Comparison of ENCODE assay signal across 27 mouse cellular contexts in the genomic region with DNA sequence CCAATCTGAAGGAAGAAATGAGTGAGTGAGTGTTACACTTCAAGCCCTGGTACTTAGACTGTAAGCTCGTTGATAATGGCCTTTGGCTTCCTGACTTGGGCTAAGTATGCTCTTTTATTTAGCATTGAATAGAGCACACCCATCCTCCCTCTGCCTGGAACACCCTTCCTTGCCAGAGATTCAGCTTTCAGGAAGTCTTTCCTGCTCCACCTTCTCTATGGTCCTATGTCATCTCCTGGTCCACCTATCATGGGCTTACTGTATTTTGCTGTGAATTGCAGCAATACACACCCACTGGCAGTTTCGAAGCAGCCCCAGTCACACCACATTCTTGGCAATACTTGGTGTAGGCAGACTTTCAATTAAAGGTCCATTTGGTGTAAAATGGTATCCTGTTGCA. TPM values are rescaled to one million over a fixed set of nuclear protein-coding genes. Genes with fewer than 3 reads are reported as not detected.
DNase-seq lines count a peak whose midpoint lies in the region; ATAC-seq and TF ChIP-seq lines count a peak whose summit lies in the region.
"Had no signal": no experiment of that assay in that cellular context is flagged by ENCODE, and none has a peak within 500 bp of the region (broad histone marks: within the 10 kb centered on the region; RNA-seq: fewer than 3 reads in every experiment).

No protein-coding gene starts in this region.

- H3K27me3 ChIP-seq in heart, adult 2 months (ENCODE audit: control insufficient read depth, insufficient read depth, low read length) = no peaks in the 10 kb centered on the region
- no peaks in the 10 kb centered on the region for H3K27me3 ChIP-seq in heart, embryonic 10.5 days (ENCODE audit: insufficient read depth, poor library complexity, severe bottlenecking)
- no peaks in the 10 kb centered on the region for H3K27me3 ChIP-seq in heart, embryonic 11.5 days (ENCODE audit: control insufficient read depth, insufficient read depth, low read length)
- H3K27me3 ChIP-seq: CH12.LX; embryonic facial prominence, embryonic 12.5 days; embryonic facial prominence, embryonic 15.5 days; heart, embryonic 15.5 days; hindbrain, embryonic 12.5 days; hindbrain, embryonic 15.5 days; Patski had no signal

- H3K36me3 ChIP-seq in heart, adult 2 months (ENCODE audit: control insufficient read depth, insufficient read depth, low read length) = no peaks in the 10 kb centered on the region
- H3K36me3 ChIP-seq in heart, embryonic 10.5 days = no peaks in the 10 kb centered on the region
- H3K36me3 ChIP-seq in heart, embryonic 11.5 days (ENCODE audit: control insufficient read depth, insufficient read depth, low read length) = no peaks in the 10 kb centered on the region
- H3K36me3 ChIP-seq: embryonic facial prominence, embryonic 12.5 days; embryonic facial prominence, embryonic 15.5 days; G1E; heart, embryonic 15.5 days; hindbrain, embryonic 12.5 days; hindbrain, embryonic 15.5 days had no signal

- no peak for TF ChIP-seq POLR2A in heart, adult 2 months (IDR thresholded peaks at IDR 0.05; ENCODE audit: insufficient read depth, low read depth, low read length)

- H3K9ac ChIP-seq in heart, adult 2 months (ENCODE audit: low read depth, low read length) = no peak overlapping the region
- H3K9ac ChIP-seq in heart, embryonic 11.5 days (ENCODE audit: low read depth, low read length) = no peak overlapping the region
- H3K9ac ChIP-seq: embryonic facial prominence, embryonic 12.5 days; embryonic facial prominence, embryonic 15.5 days; forebrain, postnatal 0 days; heart, embryonic 15.5 days; hindbrain, embryonic 12.5 days; hindbrain, embryonic 15.5 days had no signal

- peak overlapping the region; percentile 8; the same call in 1 of the 2 replicates for H3K27ac ChIP-seq in heart, adult 2 months
- H3K27ac ChIP-seq in heart, embryonic 10.5 days = no peak overlapping the region
- H3K27ac ChIP-seq in heart, embryonic 11.5 days (ENCODE audit: low read depth, low read length) = no peak overlapping the region
- H3K27ac ChIP-seq: embryonic facial prominence, embryonic 12.5 days; embryonic facial prominence, embryonic 15.5 days; gastrocnemius, adult 2 months; heart, embryonic 15.5 days; hindbrain, embryonic 12.5 days; hindbrain, embryonic 15.5 days had no signal

- TF ChIP-seq EP300 in heart, adult 2 months (IDR thresholded peaks at IDR 0.05; ENCODE audit: insufficient read depth, low read depth, low read length) = no peak

- intact Hi-C loops in heart, adult 2 months (cut with DNase I) = no loop called here

- H3K4me2 ChIP-seq in heart, embryonic 11.5 days = no peak overlapping the region
- H3K4me2 ChIP-seq: embryonic facial prominence, embryonic 12.5 days; embryonic facial prominence, embryonic 15.5 days; heart, embryonic 15.5 days; hindbrain, embryonic 12.5 days; hindbrain, embryonic 15.5 days had no signal

- H3K9me3 ChIP-seq in heart, embryonic 10.5 days = no peaks in the 10 kb centered on the region
- no peaks in the 10 kb centered on the region; the same call in 1 of the 2 replicates for H3K9me3 ChIP-seq in heart, embryonic 11.5 days (replicated peaks; ENCODE audit: control insufficient read depth, low read length)
- H3K9me3 ChIP-seq: embryonic facial prominence, embryonic 12.5 days; embryonic facial prominence, embryonic 15.5 days; G1E; heart, embryonic 15.5 days; hindbrain, embryonic 12.5 days; hindbrain, embryonic 15.5 days had no signal

- H3K79me2 ChIP-seq in heart, adult 2 months (replicated peaks; ENCODE audit: control insufficient read depth, insufficient read depth, low read length) = no peaks in the 10 kb centered on the region

- H3K4me3 ChIP-seq in heart, adult 2 months = no peak overlapping the region
- no peak overlapping the region for H3K4me3 ChIP-seq in heart, embryonic 10.5 days
- no peak overlapping the region for H3K4me3 ChIP-seq in heart, embryonic 11.5 days (ENCODE audit: low read depth, low read length)
- H3K4me3 ChIP-seq: embryonic facial prominence, embryonic 12.5 days; embryonic facial prominence, embryonic 15.5 days; gastrocnemius, adult 2 months; heart, embryonic 15.5 days; hindbrain, embryonic 12.5 days; hindbrain, embryonic 15.5 days had no signal

- no peak for DNase-seq in heart, adult 2 months
- no peak for DNase-seq in heart, postnatal 4 days
- peak; percentile 27 for DNase-seq in heart, embryonic 10.5 days (ENCODE audit: low spot score)
- peak; percentile 31 for DNase-seq in lung, postnatal 10 days
- no peak for DNase-seq in lung, postnatal 14 days
- DNase-seq in lung, postnatal 36 days = peak; percentile 55
- DNase-seq: adrenal gland, postnatal 10 days; adrenal gland, postnatal 36 days; B cell, adult 2 months; cerebellum, adult 2 months; cerebellum, adult 9-11 months; cerebellum, postnatal 25 days; forebrain, postnatal 0 days; gastrocnemius, adult 2 months; gastrocnemius, postnatal 14 days had no signal

- 33% methylated on average over 2 of the region's 2 CpGs for WGBS in heart, adult 2 months
- WGBS in heart, embryonic 10.5 days = 72% methylated on average over 2 of the region's 2 CpGs
- 63% methylated on average over 2 of the region's 2 CpGs for WGBS in heart, embryonic 11.5 days (ENCODE audit: insufficient replicate concordance)

- no peak for ATAC-seq in heart, embryonic 11.5 days (replicated peaks; ENCODE audit: insufficient number of reproducible peaks, low FRiP score, low TSS enrichment)
- ATAC-seq: forebrain, embryonic 14.5 days; forebrain, postnatal 0 days; intestine, postnatal 0 days; Patski had no signal

- no peak for TF ChIP-seq CTCF in heart, adult 2 months (IDR thresholded peaks at IDR 0.05)

- H3K4me1 ChIP-seq in heart, adult 2 months (ENCODE audit: control insufficient read depth, insufficient read depth, low read length) = peaks cover 2% of the 10 kb centered on the region
- H3K4me1 ChIP-seq in heart, embryonic 10.5 days = peaks cover 2% of the 10 kb centered on the region; the same call in 1 of the 2 replicates
- H3K4me1 ChIP-seq in heart, embryonic 11.5 days (ENCODE audit: control insufficient read depth, insufficient read depth, low read length) = no peaks in the 10 kb centered on the region
- H3K4me1 ChIP-seq: embryonic facial prominence, embryonic 12.5 days; embryonic facial prominence, embryonic 15.5 days; hindbrain, embryonic 12.5 days; hindbrain, embryonic 15.5 days had no signal

RNA-seq across cellular contexts. Expression of gene Il1b, which starts 18.4 kb away (rescaled TPM):
- total RNA-seq in heart, adult 2 months (2021) = under 1 TPM; 0.27 to 0.94 TPM
- polyA plus RNA-seq in heart, adult 2 months (2012; rRNA removed) = 0.86 and 1.3 TPM in 2 replicates
- under 1 TPM in 1 of 2 experiments, not detected in 1; 0.25 TPM for total RNA-seq in heart, postnatal 4 days (2021)
- not detected in 2 replicates for polyA plus RNA-seq in heart, embryonic 10.5 days (2016; fragmentation: Nextera tagmentation; extraction: Ambion mirVana)
- polyA plus RNA-seq in heart, embryonic 11.5 days (2014; fragmentation: Nextera tagmentation; extraction: Ambion mirVana) = not detected in 2 replicates
- total RNA-seq: forebrain, postnatal 0 days; gastrocnemius, adult 2 months; gastrocnemius, postnatal 14 days had no signal
- polyA plus RNA-seq: embryonic facial prominence, embryonic 12.5 days; forebrain, embryonic 11.5 days; forebrain, embryonic 14.5 days; hindbrain, embryonic 12.5 days; hindbrain, embryonic 15.5 days; Patski had no signal

Comparison
In these comparisons a context has a peak if more than half of its experiments do, and no peak if none do; other contexts are left out.
1. DNase-seq: peak in heart, embryonic 10.5 days (single experiment), lung, postnatal 10 days (single experiment) and lung, postnatal 36 days (single experiment); none in heart, adult 2 months (0 of 2), heart, postnatal 4 days (single experiment) and lung, postnatal 14 days (single experiment).